Mouse (Mus musculus) myocyte (in vitro differentiated cells): ENCODE results near the gene Stab2. TPM values are rescaled to one million over a fixed set of nuclear protein-coding genes. Genes with fewer than 3 reads are reported as not detected.

Source experiments
- H3K27me3 ChIP-seq: one replicate; pipeline ENCODE4 v1.6.1; 2011; ENCODE audit not compliant: control insufficient read depth, insufficient read depth, insufficient read length
- H3K36me3 ChIP-seq: one replicate; pipeline ENCODE4 v1.6.1; 2011; ENCODE audit not compliant: control insufficient read depth, insufficient read depth
- H3K4me2 ChIP-seq: one replicate; pipeline ENCODE4 v1.6.1; 2011; ENCODE audit warnings: low read depth, control low read depth
- H3K4me3 ChIP-seq: one replicate; pipeline ENCODE4 v1.5.1; 2011; ENCODE audit warnings: mild to moderate bottlenecking, control low read depth, moderate library complexity
- H3K79me2 ChIP-seq: one replicate; pipeline ENCODE4 v1.6.1; 2011; ENCODE audit not compliant: control insufficient read depth, insufficient read depth
- H3ac ChIP-seq: one replicate; pipeline ENCODE4 v1.6.1; 2011; ENCODE audit not compliant: control insufficient read depth, insufficient read length
- CEBPB ChIP-seq: IDR thresholded peaks from 2 replicates; pipeline ENCODE4 v1.6.1; 2011; ENCODE audit warnings: mild to moderate bottlenecking, moderate library complexity; ENCODE audit not compliant: poor library complexity, insufficient read depth, severe bottlenecking
- E2F4 ChIP-seq: IDR thresholded peaks from one replicate; pipeline ENCODE4 v1.6.1; 2011; ENCODE audit warnings: mild to moderate bottlenecking, control low read depth, moderate library complexity; ENCODE audit not compliant: insufficient read depth
- MAX ChIP-seq: IDR thresholded peaks from one replicate; pipeline ENCODE4 v1.6.1; 2011; ENCODE audit warnings: low read depth, mild to moderate bottlenecking, control low read depth
- MYOD1 ChIP-seq, 3 experiments: IDR thresholded peaks; one replicate each; pipeline ENCODE4 v1.6.1; 2011; ENCODE audit warnings: control low read depth in 2 of 3, low read depth in 2 of 3, mild to moderate bottlenecking in 2 of 3, moderate library complexity in 1 of 3; ENCODE audit not compliant: insufficient read length in 2 of 3, control insufficient read depth in 1 of 3
- MYOG ChIP-seq, 3 experiments: IDR thresholded peaks; one replicate each; pipeline ENCODE4 v1.6.1; 2011; ENCODE audit warnings: control low read depth in 2 of 3, low read depth in 2 of 3, mild to moderate bottlenecking in 2 of 3; ENCODE audit not compliant: insufficient read length in 2 of 3, control insufficient read depth in 1 of 3, insufficient read depth in 1 of 3
- POLR2A ChIP-seq: IDR thresholded peaks from one replicate; pipeline ENCODE4 v1.6.1; 2011; ENCODE audit warnings: low read depth, mild to moderate bottlenecking, control low read depth, moderate library complexity; ENCODE audit not compliant: insufficient read length
- POLR2AphosphoS2 ChIP-seq: IDR thresholded peaks from one replicate; pipeline ENCODE4 v1.6.1; 2011; ENCODE audit warnings: low read depth, control low read depth; ENCODE audit not compliant: insufficient read length
- REST ChIP-seq: IDR thresholded peaks from one replicate; pipeline ENCODE4 v1.6.1; 2011; ENCODE audit warnings: mild to moderate bottlenecking, control low read depth, moderate library complexity; ENCODE audit not compliant: insufficient read depth, insufficient read length
- SRF ChIP-seq: IDR thresholded peaks from one replicate; pipeline ENCODE4 v1.6.1; 2011; ENCODE audit warnings: low read depth; ENCODE audit not compliant: control insufficient read depth, insufficient read length
- TCF12 ChIP-seq: IDR thresholded peaks from one replicate; pipeline ENCODE4 v1.6.1; 2011; ENCODE audit warnings: mild to moderate bottlenecking, control low read depth; ENCODE audit not compliant: poor library complexity, insufficient read depth, severe bottlenecking
- TCF3 ChIP-seq: IDR thresholded peaks from one replicate; pipeline ENCODE4 v1.6.1; 2011; ENCODE audit warnings: low read depth, control low read depth; ENCODE audit not compliant: insufficient read length
- USF1 ChIP-seq: IDR thresholded peaks from one replicate; pipeline ENCODE4 v1.6.1; 2011; ENCODE audit warnings: low read depth, mild to moderate bottlenecking, control low read depth, moderate library complexity
- polyA plus RNA-seq: library from polyadenylated mRNA; unstranded; fragments of >200 nt; fragmentation: generic; extraction: Trizol; gene quantifications from one replicate; pipeline ENCODE4 v1.2.1, GENCODE M21; 2012; ENCODE audit warnings: missing spikeins

Stab2 gene
- polyA plus RNA-seq, 1 experiment = 0.17 TPM

- TF ChIP-seq TCF3 (no peak), MYOD1 (IDR thresholded peaks at IDR 0.05; ENCODE audit: control insufficient read depth in 1 of 3, insufficient read length in 2 of 3, low read depth in 2 of 3) (no peak), E2F4 (no peak), POLR2A (no peak), TCF12 (no peak), REST (no peak), SRF (no peak), CEBPB (no peak)
- no peak overlapping the region for H3K4me2 ChIP-seq
- no peak overlapping the region for H3ac ChIP-seq
Observed at GRCm38 (mm10) chr10:86880071-86880806, 127.6 kb downstream of the Stab2 start.

GRCm38 (mm10) chr10:86878721-86879120 is 129.1 kb downstream of the Stab2 start:
- no peak for TF ChIP-seq TCF3
- no peak for TF ChIP-seq CEBPB
- TF ChIP-seq MYOD1 (IDR thresholded peaks at IDR 0.05; ENCODE audit: control insufficient read depth in 1 of 3, insufficient read length in 2 of 3, low read depth in 2 of 3) = no peak
- TF ChIP-seq POLR2AphosphoS2 = no peak
- TF ChIP-seq POLR2A = no peak
- TF ChIP-seq MYOG (IDR thresholded peaks at IDR 0.05; ENCODE audit: control insufficient read depth in 1 of 3, insufficient read depth in 1 of 3, insufficient read length in 2 of 3, low read depth in 2 of 3) = no peak
- TF ChIP-seq USF1 = no peak
- no peak for TF ChIP-seq REST
- no peak for TF ChIP-seq TCF12
- no peak for TF ChIP-seq MAX
- TF ChIP-seq SRF = no peak
- TF ChIP-seq E2F4 = no peak
- H3K4me2 ChIP-seq = no peak overlapping the region
- H3K4me3 ChIP-seq = no peak overlapping the region
- no peaks in the 10 kb centered on the region for H3K36me3 ChIP-seq
- H3K27me3 ChIP-seq = no peaks in the 10 kb centered on the region
- H3ac ChIP-seq = no peak overlapping the region
- H3K79me2 ChIP-seq = no peaks in the 10 kb centered on the region

More at GRCm38 (mm10) chr10:86880071-86880806, 127.6 kb downstream of the Stab2 start:
- Histone ChIP-seq H3K27me3 (no peaks in the 10 kb centered on the region), H3K79me2 (no peaks in the 10 kb centered on the region), H3K4me3 (no peak overlapping the region), H3K36me3 (no peaks in the 10 kb centered on the region)

- no peaks in the 10 kb centered on the region for H3K36me3 ChIP-seq
- H3K79me2 ChIP-seq = no peaks in the 10 kb centered on the region
- no peak overlapping the region for H3K4me3 ChIP-seq
- TF ChIP-seq USF1 (peak; percentile 13), SRF (no peak), POLR2AphosphoS2 (no peak), TCF12 (no peak), CEBPB (no peak), MYOD1 (IDR thresholded peaks at IDR 0.05; ENCODE audit: control insufficient read depth in 1 of 3, insufficient read length in 2 of 3, low read depth in 2 of 3) (no peak)
- H3K27me3 ChIP-seq = no peaks in the 10 kb centered on the region
- peak overlapping the region; percentile 13 for H3K4me2 ChIP-seq
- no peak overlapping the region for H3ac ChIP-seq
Observed at GRCm38 (mm10) chr10:86872591-86872990, 135.2 kb downstream of the Stab2 start.

- Histone ChIP-seq H3K79me2 (no peaks in the 10 kb centered on the region), H3K36me3 (no peaks in the 10 kb centered on the region), H3ac (no peak overlapping the region), H3K4me3 (no peak overlapping the region), H3K27me3 (no peaks in the 10 kb centered on the region), H3K4me2 (peak overlapping the region; percentile 13)
- no peak for TF ChIP-seq POLR2AphosphoS2
- TF ChIP-seq MAX = no peak
Observed at GRCm38 (mm10) chr10:86872121-86872520, 135.7 kb downstream of the Stab2 start.

- H3K4me2 ChIP-seq = no peak overlapping the region
- no peaks in the 10 kb centered on the region for H3K79me2 ChIP-seq
- no peaks in the 10 kb centered on the region for H3K36me3 ChIP-seq
- H3K27me3 ChIP-seq = no peaks in the 10 kb centered on the region
- TF ChIP-seq REST = no peak
- no peak for TF ChIP-seq USF1
- no peak for TF ChIP-seq E2F4
- no peak for TF ChIP-seq CEBPB
- no peak for TF ChIP-seq SRF
- TF ChIP-seq POLR2AphosphoS2 = no peak
- no peak for TF ChIP-seq POLR2A
- no peak for TF ChIP-seq TCF12
- no peak for TF ChIP-seq MYOG (IDR thresholded peaks at IDR 0.05; ENCODE audit: control insufficient read depth in 1 of 3, insufficient read depth in 1 of 3, insufficient read length in 2 of 3, low read depth in 2 of 3)
- no peak for TF ChIP-seq TCF3
- H3ac ChIP-seq = no peak overlapping the region
- H3K4me3 ChIP-seq = no peak overlapping the region
Observed at GRCm38 (mm10) chr10:86863429-86863828, 144.4 kb downstream of the Stab2 start.
